Mouse (Mus musculus) hindbrain, embryonic 12.5 days (tissue): ENCODE measurements around the gene Luc7l2. TPM values are rescaled to one million over a fixed set of nuclear protein-coding genes. Genes with fewer than 3 reads are reported as not detected.

Source experiments
- ATAC-seq: fragments of 200-750 bp; cut with Nextera tagmentation; 2 replicates; pipeline ENCODE4 v1.8.0; 2017; ENCODE audit warnings: moderate TSS enrichment; ENCODE audit not compliant: low FRiP score
- H3K27ac ChIP-seq: fragments of 300-500 bp; sonication (generic); 2 replicates; pipeline ENCODE4 v1.5.1; 2016; ENCODE audit warnings: mild to moderate bottlenecking
- H3K27me3 ChIP-seq: fragments of 300-500 bp; sonication (generic); 2 replicates; pipeline ENCODE4 v1.6.1; 2016; ENCODE audit warnings: mild to moderate bottlenecking
- H3K36me3 ChIP-seq: fragments of 300-500 bp; sonication (generic); 2 replicates; pipeline ENCODE4 v1.6.1; 2016; ENCODE audit warnings: mild to moderate bottlenecking
- H3K4me1 ChIP-seq: fragments of 300-500 bp; sonication (generic); 2 replicates; pipeline ENCODE4 v1.6.1; 2016
- H3K4me2 ChIP-seq: fragments of 300-500 bp; sonication (generic); replicated peaks from 2 replicates; pipeline ENCODE4 v1.6.1; 2016; ENCODE audit warnings: mild to moderate bottlenecking
- H3K4me3 ChIP-seq: fragments of 300-500 bp; sonication (generic); 2 replicates; pipeline ENCODE4 v1.5.1; 2016; ENCODE audit warnings: mild to moderate bottlenecking
- H3K9ac ChIP-seq: fragments of 300-500 bp; sonication (generic); 2 replicates; pipeline ENCODE4 v1.6.1; 2016; ENCODE audit warnings: mild to moderate bottlenecking, moderate library complexity
- H3K9me3 ChIP-seq: fragments of 300-500 bp; sonication (generic); replicated peaks from 2 replicates; pipeline ENCODE4 v1.6.1; 2016; ENCODE audit warnings: mild to moderate bottlenecking
- WGBS: fragments of 180-500 bp; shearing (Covaris S2); methylation state at CpG from one replicate; pipeline ENCODE4 v1.1.7; 2016; 5-methylcytosine and 5-hydroxymethylcytosine counted together
- polyA plus RNA-seq: library from polyadenylated mRNA; unstranded; fragments of >200 nt; fragmentation: Nextera tagmentation; extraction: Ambion mirVana; gene quantifications from 2 replicates; pipeline ENCODE4 v1.2.1, GENCODE M21; 2016

Gene Luc7l2
- polyA plus RNA-seq, 1 experiment from 2014 or later, result 48.6 TPM

GRCm38 (mm10) chr6:38597481-38597880, 46.3 kb downstream of the Luc7l2 start:
- Histone ChIP-seq H3K4me3 (no peak overlapping the region), H3K9me3 (no peaks in the 10 kb centered on the region), H3K27ac (no peak overlapping the region), H3K9ac (no peak overlapping the region), H3K4me1 (no peaks in the 10 kb centered on the region), H3K4me2 (no peak overlapping the region), H3K27me3 (no peaks in the 10 kb centered on the region), H3K36me3 (peaks cover 50% of the 10 kb centered on the region)
- WGBS, result 87% methylated on average over 4 of the region's 4 CpGs
- no peak for ATAC-seq

GRCm38 (mm10) chr6:38609892-38610291, 58.8 kb downstream of the Luc7l2 start:
- Histone ChIP-seq H3K36me3 (peaks cover 39% of the 10 kb centered on the region), H3K9me3 (no peaks in the 10 kb centered on the region), H3K27me3 (no peaks in the 10 kb centered on the region), H3K4me2 (no peak overlapping the region), H3K9ac (no peak overlapping the region), H3K4me1 (no peaks in the 10 kb centered on the region), H3K27ac (no peak overlapping the region), H3K4me3 (no peak overlapping the region)
- WGBS, result 84% methylated on average over 2 of the region's 2 CpGs
- ATAC-seq, result no peak

- peaks cover 26% of the 10 kb centered on the region for H3K36me3 ChIP-seq
- H3K4me1 ChIP-seq, result no peaks in the 10 kb centered on the region
- 0 out of 2 replicates have a peak, but pooled peaks cover 5% of the 10 kb centered on the region for H3K9me3 ChIP-seq
- no peak for ATAC-seq
- no peak overlapping the region for H3K4me2 ChIP-seq
- H3K9ac ChIP-seq, result no peak overlapping the region
- no peak overlapping the region for H3K4me3 ChIP-seq
- 95% methylated on average over 1 of the region's 1 CpGs for WGBS
- H3K27me3 ChIP-seq, result no peaks in the 10 kb centered on the region
- H3K27ac ChIP-seq, result no peak overlapping the region
These were observed 71.3 kb downstream of the Luc7l2 start for GRCm38 (mm10) chr6:38622406-38622805.

- ATAC-seq, result no peak
- no peaks in the 10 kb centered on the region for H3K9me3 ChIP-seq
- no peaks in the 10 kb centered on the region for H3K4me1 ChIP-seq
- H3K27ac ChIP-seq, result no peak overlapping the region
- H3K36me3 ChIP-seq, result peaks cover 22% of the 10 kb centered on the region
- H3K27me3 ChIP-seq, result no peaks in the 10 kb centered on the region
- H3K9ac ChIP-seq, result no peak overlapping the region
- no peak overlapping the region for H3K4me2 ChIP-seq
- WGBS, result 91% methylated on average over 2 of the region's 2 CpGs
- H3K4me3 ChIP-seq, result no peak overlapping the region
These were observed 72.3 kb downstream of the Luc7l2 start for GRCm38 (mm10) chr6:38623457-38623856.

GRCm38 (mm10) chr6:38624439-38624838, 73.3 kb downstream of the Luc7l2 start:
- Histone ChIP-seq H3K27ac (no peak overlapping the region), H3K27me3 (no peaks in the 10 kb centered on the region), H3K9me3 (no peaks in the 10 kb centered on the region), H3K9ac (no peak overlapping the region), H3K4me3 (no peak overlapping the region), H3K4me2 (no peak overlapping the region), H3K36me3 (peaks cover 16% of the 10 kb centered on the region), H3K4me1 (no peaks in the 10 kb centered on the region)
- WGBS, result 88% methylated on average over 1 of the region's 1 CpGs
- ATAC-seq, result no peak

GRCm38 (mm10) chr6:38626086-38626485, 75.0 kb downstream of the Luc7l2 start:
- Histone ChIP-seq H3K27ac (no peak overlapping the region), H3K4me1 (no peaks in the 10 kb centered on the region), H3K27me3 (no peaks in the 10 kb centered on the region), H3K36me3 (peaks cover 9% of the 10 kb centered on the region; the same call in 1 of the 2 replicates), H3K4me2 (no peak overlapping the region), H3K4me3 (no peak overlapping the region), H3K9ac (no peak overlapping the region), H3K9me3 (no peaks in the 10 kb centered on the region)
- no peak for ATAC-seq
- 93% methylated on average over 5 of the region's 5 CpGs for WGBS

GRCm38 (mm10) chr6:38627081-38627480, 75.9 kb downstream of the Luc7l2 start:
- no peak overlapping the region for H3K27ac ChIP-seq
- no peak overlapping the region for H3K4me3 ChIP-seq
- no peak overlapping the region for H3K4me2 ChIP-seq
- no peak overlapping the region for H3K9ac ChIP-seq
- H3K9me3 ChIP-seq, result no peaks in the 10 kb centered on the region
- no peaks in the 10 kb centered on the region for H3K4me1 ChIP-seq
- no peak for ATAC-seq
- H3K36me3 ChIP-seq, result peaks cover 9% of the 10 kb centered on the region; the same call in 1 of the 2 replicates
- 96% methylated on average over 4 of the region's 4 CpGs for WGBS
- H3K27me3 ChIP-seq, result no peaks in the 10 kb centered on the region

GRCm38 (mm10) chr6:38627486-38627885, 76.4 kb downstream of the Luc7l2 start:
- Histone ChIP-seq H3K36me3 (peaks cover 9% of the 10 kb centered on the region; the same call in 1 of the 2 replicates), H3K27ac (no peak overlapping the region), H3K4me3 (no peak overlapping the region), H3K9ac (no peak overlapping the region), H3K4me2 (no peak overlapping the region), H3K4me1 (no peaks in the 10 kb centered on the region), H3K9me3 (no peaks in the 10 kb centered on the region), H3K27me3 (no peaks in the 10 kb centered on the region)
- 81% methylated on average over 4 of the region's 4 CpGs for WGBS
- no peak for ATAC-seq

- 0 out of 2 replicates have a peak, but pooled peaks cover 6% of the 10 kb centered on the region for H3K36me3 ChIP-seq
- 93% methylated on average over 1 of the region's 1 CpGs for WGBS
- ATAC-seq, result no peak
- no peak overlapping the region for H3K27ac ChIP-seq
- H3K4me3 ChIP-seq, result no peak overlapping the region
- H3K9me3 ChIP-seq, result no peaks in the 10 kb centered on the region
- H3K4me1 ChIP-seq, result no peaks in the 10 kb centered on the region
- H3K4me2 ChIP-seq, result no peak overlapping the region
- peaks cover 12% of the 10 kb centered on the region for H3K27me3 ChIP-seq
- no peak overlapping the region for H3K9ac ChIP-seq
These were observed 78.4 kb downstream of the Luc7l2 start for GRCm38 (mm10) chr6:38629556-38629955.

- Histone ChIP-seq H3K27me3 (peaks cover 45% of the 10 kb centered on the region), H3K4me3 (no peak overlapping the region), H3K4me1 (peaks cover 20% of the 10 kb centered on the region), H3K9me3 (no peaks in the 10 kb centered on the region), H3K9ac (no peak overlapping the region), H3K36me3 (0 out of 2 replicates have a peak, but pooled peaks cover 4% of the 10 kb centered on the region), H3K27ac (no peak overlapping the region), H3K4me2 (no peak overlapping the region)
- WGBS, result 86% methylated on average over 2 of the region's 2 CpGs
- no peak for ATAC-seq
These were observed 81.7 kb downstream of the Luc7l2 start for GRCm38 (mm10) chr6:38632826-38633225.

- ATAC-seq, result no peak
- Histone ChIP-seq H3K4me1 (peaks cover 20% of the 10 kb centered on the region), H3K9ac (no peak overlapping the region), H3K27ac (no peak overlapping the region), H3K27me3 (peaks cover 59% of the 10 kb centered on the region), H3K9me3 (no peaks in the 10 kb centered on the region), H3K36me3 (no peaks in the 10 kb centered on the region), H3K4me2 (no peak overlapping the region), H3K4me3 (no peak overlapping the region)
- WGBS, result 84% methylated on average over 8 of the region's 8 CpGs
These were observed 83.3 kb downstream of the Luc7l2 start for GRCm38 (mm10) chr6:38634461-38634860.

GRCm38 (mm10) chr6:38635941-38636851, 85.1 kb downstream of the Luc7l2 start:
- H3K27me3 ChIP-seq, result peaks cover 75% of the 10 kb centered on the region
- WGBS, result 2% methylated on average over 49 of the region's 72 CpGs

More at GRCm38 (mm10) chr6:38635941-38636851, 85.1 kb downstream of the Luc7l2 start:
- H3K9me3 ChIP-seq, result no peaks in the 10 kb centered on the region
- ATAC-seq, result peak; percentile 62
- peak overlapping the region; percentile 99 for H3K4me2 ChIP-seq
- H3K4me3 ChIP-seq, result peak overlapping the region; percentile 57
- H3K36me3 ChIP-seq, result no peaks in the 10 kb centered on the region
- peak overlapping the region; percentile 65 for H3K9ac ChIP-seq
- peaks cover 20% of the 10 kb centered on the region for H3K4me1 ChIP-seq
- H3K27ac ChIP-seq, result no peak overlapping the region
